Mouse (Mus musculus) hindbrain, embryonic 11.5 days (tissue): ENCODE results near the gene Atp5d. TPM values are rescaled to one million over a fixed set of nuclear protein-coding genes. Genes with fewer than 3 reads are reported as not detected.
A peak's percentile ranks its signal among the peaks of the same experiment; 100 is the strongest.

ENCODE experiments used
- ATAC-seq: fragments of 200-750 bp; cut with Nextera tagmentation; 2 replicates; pipeline ENCODE4 v1.8.0; 2017; ENCODE audit warnings: mild to moderate bottlenecking, moderate TSS enrichment, moderate library complexity; ENCODE audit not compliant: low FRiP score
- DNase-seq: peaks from one replicate; pipeline ENCODE4 v3.0.0-alpha.2; 2015; ENCODE audit warnings: low spot score
- H3K27ac ChIP-seq: fragments of 300-500 bp; sonication (generic); 2 replicates; pipeline ENCODE4 v1.5.1; 2014; ENCODE audit warnings: mild to moderate bottlenecking, low read depth, low read length
- H3K27me3 ChIP-seq: fragments of 300-500 bp; sonication (generic); 2 replicates; pipeline ENCODE4 v1.6.1; 2014; ENCODE audit warnings: mild to moderate bottlenecking, low read length, moderate library complexity, mixed read lengths; ENCODE audit not compliant: control insufficient read depth, insufficient read depth
- H3K36me3 ChIP-seq: fragments of 300-500 bp; sonication (generic); 2 replicates; pipeline ENCODE4 v1.6.1; 2014; ENCODE audit warnings: mild to moderate bottlenecking, low read length, moderate library complexity, mixed read lengths; ENCODE audit not compliant: control insufficient read depth, insufficient read depth
- H3K4me1 ChIP-seq: fragments of 300-500 bp; sonication (generic); replicated peaks from 2 replicates; pipeline ENCODE4 v1.6.1; 2014; ENCODE audit warnings: low read length, mixed read lengths; ENCODE audit not compliant: control insufficient read depth, insufficient read depth
- H3K4me2 ChIP-seq: fragments of 300-500 bp; sonication (generic); replicated peaks from 2 replicates; pipeline ENCODE4 v1.6.1; 2014; ENCODE audit warnings: mild to moderate bottlenecking, low read depth, low read length
- H3K4me3 ChIP-seq: fragments of 300-500 bp; sonication (generic); 2 replicates; pipeline ENCODE4 v1.5.1; 2014; ENCODE audit warnings: low read depth, low read length
- H3K9ac ChIP-seq: fragments of 300-500 bp; sonication (generic); 2 replicates; pipeline ENCODE4 v1.6.1; 2014; ENCODE audit warnings: low read depth, low read length
- H3K9me3 ChIP-seq: fragments of 300-500 bp; sonication (generic); 2 replicates; pipeline ENCODE4 v1.6.1; 2016; ENCODE audit warnings: low read length; ENCODE audit not compliant: control insufficient read depth
- WGBS: fragments of 180-500 bp; shearing (Covaris S2); extraction: QIAGEN DNeasy Blood & Tissue Kit; methylation state at CpG from one replicate; pipeline ENCODE4 v1.1.7; 2014; 5-methylcytosine and 5-hydroxymethylcytosine counted together
- polyA plus RNA-seq: library from polyadenylated mRNA; unstranded; fragments of >200 nt; fragmentation: Nextera tagmentation; extraction: Ambion mirVana; gene quantifications from 2 replicates; pipeline ENCODE4 v1.2.1, GENCODE M21; 2014

Gene Atp5d
- polyA plus RNA-seq, 1 experiment from 2014 or later = 371 TPM

DNA sequence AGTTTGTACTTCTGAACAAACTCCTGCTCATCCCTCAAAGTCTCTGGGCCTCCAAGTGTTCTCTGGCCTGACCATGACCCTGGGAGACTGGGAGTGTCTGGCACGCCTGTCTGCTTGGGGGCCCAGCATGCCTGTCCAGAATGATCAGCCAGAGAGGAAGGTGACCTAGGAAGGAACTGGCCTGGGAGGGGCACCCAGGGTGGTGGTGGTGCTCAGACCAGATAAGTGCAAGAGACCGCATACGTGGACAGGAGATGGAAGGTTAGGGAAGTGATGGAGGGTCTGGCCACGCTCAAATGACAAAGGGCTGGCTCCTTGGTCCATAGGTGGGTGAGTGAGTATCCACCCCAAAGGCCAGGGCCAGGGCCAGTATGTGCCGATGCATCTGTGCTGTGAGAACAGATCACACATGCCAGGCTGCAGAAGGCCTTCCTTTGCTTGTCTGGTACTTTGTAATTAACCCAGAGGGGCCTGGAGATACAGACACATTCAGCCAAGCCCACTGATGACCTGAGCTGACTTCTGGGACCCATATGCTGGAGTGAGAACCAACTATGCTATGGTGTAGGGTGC is 8.8 kb downstream of the Atp5d start:
- H3K4me2 ChIP-seq = peak overlapping the region; percentile 74; the same call in 1 of the 2 replicates

DNA sequence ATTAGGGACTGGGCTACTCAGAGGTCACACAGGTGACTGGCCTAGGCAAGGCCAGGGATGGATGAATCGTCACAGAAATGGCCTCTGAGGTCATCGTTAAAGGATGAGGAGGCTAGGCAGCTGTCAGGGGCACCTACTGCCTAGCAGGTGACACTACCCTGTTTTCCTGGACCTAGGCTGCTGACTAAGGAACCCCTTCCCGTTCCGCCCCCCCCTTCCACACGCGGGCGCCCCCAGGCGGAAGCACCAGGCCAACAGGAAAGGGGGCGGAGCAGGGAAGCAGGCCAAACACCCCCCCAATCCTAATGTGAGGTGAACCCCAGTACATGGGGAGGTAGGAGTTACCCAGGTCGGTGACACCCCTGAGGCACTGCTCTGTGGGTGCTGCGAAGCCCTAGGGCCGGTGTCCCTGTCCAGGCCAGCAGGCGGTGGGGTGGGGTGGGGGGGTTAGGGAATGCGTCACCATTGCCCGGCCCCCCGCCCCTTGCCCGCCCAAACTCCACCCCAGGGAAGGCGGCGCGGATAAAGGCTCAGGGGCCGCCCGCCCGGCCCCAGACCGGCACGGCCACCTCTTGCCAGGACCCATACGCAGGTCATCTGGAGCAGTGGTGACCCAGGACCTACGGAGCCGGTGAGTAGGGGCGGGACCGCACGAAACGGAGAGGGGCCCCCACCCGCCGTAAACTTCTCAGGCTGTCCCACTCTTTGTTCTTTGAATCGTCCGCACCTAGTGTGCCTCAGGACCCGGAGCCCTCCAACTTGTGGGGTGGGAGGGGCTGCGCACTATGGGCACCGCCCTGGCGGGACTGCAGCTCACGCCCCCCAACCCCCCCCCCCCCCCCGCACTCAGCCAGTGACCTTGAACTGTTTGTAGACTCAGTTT is 9.5 kb downstream of the Atp5d start, which contains the start of gene Midn:
Midn (plus strand) TSS at position 554 of the 883 bp plus-strand sequence.
- Histone ChIP-seq H3K27me3 (no peaks in the 10 kb centered on the region), H3K4me1 (peaks cover 8% of the 10 kb centered on the region), H3K27ac (peak within 1 kb of the TSS; percentile 100), H3K9ac (peak within 1 kb of the TSS; percentile 99), H3K4me2 (peak within 1 kb of the TSS; percentile 74), H3K9me3 (no peaks in the 10 kb centered on the region), H3K36me3 (peaks cover 9% of the 10 kb centered on the region; the same call in 1 of the 2 replicates), H3K4me3 (peak within 1 kb of the TSS; percentile 100)
- DNase-seq (peak; percentile 73), ATAC-seq (peak; percentile 38)
- 2% methylated on average over 32 of the region's 42 CpGs for WGBS

More for the DNA sequence above, 8.8 kb downstream of the Atp5d start:
- Histone ChIP-seq H3K9me3 (no peaks in the 10 kb centered on the region), H3K4me1 (peaks cover 7% of the 10 kb centered on the region), H3K4me3 (peak overlapping the region; percentile 12; the same call in 1 of the 2 replicates), H3K27ac (peak overlapping the region; percentile 100), H3K9ac (peak overlapping the region; percentile 99), H3K27me3 (no peaks in the 10 kb centered on the region), H3K36me3 (peaks cover 7% of the 10 kb centered on the region; the same call in 1 of the 2 replicates)
- WGBS = 82% methylated on average over 5 of the region's 5 CpGs
- DNase-seq = no peak
- ATAC-seq = no peak

GRCm38 (mm10) chr10:80148610-80149290 is 10.3 kb downstream of the Atp5d start:
- H3K36me3 ChIP-seq = peaks cover 14% of the 10 kb centered on the region; the same call in 1 of the 2 replicates

DNA sequence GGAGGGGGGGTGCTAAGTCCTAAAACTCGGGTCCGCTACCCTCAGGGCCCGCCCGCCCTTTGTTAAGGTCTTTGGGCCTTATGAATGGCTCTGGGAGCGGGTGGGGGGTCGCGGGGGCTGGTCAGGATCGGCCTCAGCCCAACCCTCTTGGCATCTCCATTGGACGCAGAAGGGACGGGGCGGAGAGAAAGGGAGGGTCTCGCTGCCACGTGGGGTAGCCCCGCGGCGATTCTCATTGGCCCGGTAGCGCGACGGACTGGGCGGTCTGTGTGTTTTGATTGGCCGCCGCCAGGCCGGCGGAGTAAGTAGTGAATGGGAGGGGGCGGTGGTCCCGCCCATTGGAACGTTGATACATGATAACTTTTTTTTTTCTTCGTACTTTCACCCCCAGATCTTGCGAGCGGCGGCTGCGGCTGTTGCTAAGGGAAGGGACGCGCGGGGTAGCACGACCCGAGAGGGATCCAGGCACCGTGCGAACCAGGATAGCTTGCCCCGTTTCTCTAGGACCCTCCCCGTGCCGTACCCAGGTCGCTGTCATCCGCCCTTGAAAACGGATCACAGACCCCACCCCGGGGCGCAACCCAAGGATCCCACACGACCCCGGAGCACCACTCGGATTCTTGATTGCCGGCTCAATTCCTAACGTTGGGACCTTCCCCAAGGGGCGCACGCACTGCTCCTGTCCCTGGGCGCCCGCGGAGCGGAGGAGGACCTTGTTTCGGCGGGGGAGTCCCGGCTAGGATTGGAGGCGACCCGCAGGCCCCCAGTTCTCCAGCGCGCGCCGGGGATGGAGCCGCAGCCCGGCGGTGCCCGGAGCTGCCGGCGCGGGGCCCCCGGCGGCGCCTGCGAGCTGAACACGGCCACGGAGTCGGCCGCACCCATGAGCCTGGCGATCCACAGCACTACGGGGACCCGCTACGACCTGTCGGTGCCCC is 11.1 kb downstream of the Atp5d start:
- DNase-seq = peak; percentile 98
- H3K27ac ChIP-seq = peak overlapping the region; percentile 100
- ATAC-seq = peak; percentile 81
- peak overlapping the region; percentile 93 for H3K4me2 ChIP-seq
- H3K36me3 ChIP-seq = peaks cover 22% of the 10 kb centered on the region
- no peaks in the 10 kb centered on the region for H3K9me3 ChIP-seq
- H3K4me3 ChIP-seq = peak overlapping the region; percentile 100
- WGBS = under 1% methylated on average over 84 of the region's 88 CpGs
- no peaks in the 10 kb centered on the region for H3K27me3 ChIP-seq
- H3K4me1 ChIP-seq = peaks cover 21% of the 10 kb centered on the region
- peak overlapping the region; percentile 100 for H3K9ac ChIP-seq

More at GRCm38 (mm10) chr10:80148610-80149290, 10.3 kb downstream of the Atp5d start:
- Histone ChIP-seq H3K4me1 (peaks cover 15% of the 10 kb centered on the region), H3K9ac (peak overlapping the region; percentile 99), H3K27me3 (no peaks in the 10 kb centered on the region), H3K9me3 (no peaks in the 10 kb centered on the region), H3K4me3 (peak overlapping the region; percentile 100), H3K4me2 (peak overlapping the region; percentile 74), H3K27ac (peak overlapping the region; percentile 100)
- WGBS = 0% methylated on average over 55 of the region's 57 CpGs
- ATAC-seq (peak; percentile 41), DNase-seq (peak; percentile 95)

DNA sequence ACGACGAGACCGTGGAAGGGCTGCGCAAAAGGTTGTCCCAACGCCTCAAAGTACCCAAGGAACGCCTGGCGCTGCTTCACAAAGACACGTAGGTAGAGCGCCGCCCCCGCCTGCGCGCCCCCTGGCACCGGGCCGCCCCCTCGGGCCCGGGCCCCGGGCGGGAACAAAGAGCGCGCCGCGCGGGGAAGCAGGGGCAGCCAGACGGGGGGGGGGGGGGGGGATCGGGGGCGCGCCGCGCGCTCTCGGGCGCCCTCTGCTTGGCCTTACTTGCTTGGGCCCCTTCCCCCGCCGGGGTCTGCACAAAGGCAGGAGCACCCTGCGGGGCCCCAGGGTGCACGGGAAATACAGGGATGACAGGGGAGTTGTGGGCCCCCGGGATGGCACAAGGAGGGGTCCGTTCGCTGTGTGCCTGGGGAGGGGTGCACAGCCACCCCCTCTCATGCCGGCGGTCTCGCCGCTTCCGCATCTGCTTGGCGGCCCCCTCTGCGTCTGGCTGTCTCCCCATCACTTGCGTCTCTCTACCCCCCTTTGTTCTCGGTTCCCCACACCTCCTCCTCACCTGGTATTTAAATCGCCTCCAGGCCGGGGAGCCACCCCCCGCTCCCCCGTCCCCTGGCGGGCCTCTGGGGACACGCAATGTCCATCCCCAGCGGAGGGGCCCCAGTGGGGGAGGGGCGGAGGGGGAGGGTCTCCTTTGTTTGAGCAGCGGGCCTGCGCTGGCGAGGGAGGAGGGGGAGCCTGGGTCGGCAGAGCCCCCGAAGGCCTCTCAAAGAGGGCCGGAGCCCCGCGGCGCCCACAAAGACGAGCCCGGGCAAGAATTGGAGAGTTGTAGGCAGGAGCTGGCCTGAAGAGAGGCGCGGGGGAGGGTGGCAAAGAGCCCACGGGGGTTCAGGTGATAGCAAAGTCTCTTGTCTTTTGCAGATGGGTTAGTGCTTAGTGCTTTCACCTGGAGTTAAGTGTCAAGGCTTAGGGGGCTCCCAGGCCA is 12.1 kb downstream of the Atp5d start:
- H3K9me3 ChIP-seq = no peaks in the 10 kb centered on the region
- H3K27me3 ChIP-seq = no peaks in the 10 kb centered on the region
- DNase-seq = peak; percentile 91
- peak overlapping the region; percentile 93 for H3K4me2 ChIP-seq
- ATAC-seq = peak; percentile 8; the same call in 1 of the 2 replicates
- WGBS = under 1% methylated on average over 46 of the region's 71 CpGs
- H3K27ac ChIP-seq = peak overlapping the region; percentile 100
- peaks cover 32% of the 10 kb centered on the region for H3K36me3 ChIP-seq
- H3K9ac ChIP-seq = peak overlapping the region; percentile 100
- H3K4me3 ChIP-seq = peak overlapping the region; percentile 100
- H3K4me1 ChIP-seq = peaks cover 29% of the 10 kb centered on the region

GRCm38 (mm10) chr10:80151211-80152034 is 13.0 kb downstream of the Atp5d start:
- Histone ChIP-seq H3K4me2 (peak overlapping the region; percentile 93), H3K27ac (peak overlapping the region; percentile 100), H3K9ac (peak overlapping the region; percentile 100), H3K27me3 (no peaks in the 10 kb centered on the region), H3K4me1 (peaks cover 37% of the 10 kb centered on the region), H3K36me3 (peaks cover 41% of the 10 kb centered on the region), H3K4me3 (peak overlapping the region; percentile 100), H3K9me3 (no peaks in the 10 kb centered on the region)
- ATAC-seq (no peak), DNase-seq (peak; percentile 70)
- WGBS = under 1% methylated on average over 26 of the region's 26 CpGs
